Mouse (Mus musculus): Measurements from ENCODE around the gene Ube2r2. TPM values are rescaled to one million over a fixed set of nuclear protein-coding genes. Genes with fewer than 3 reads are reported as not detected.

Ube2r2 gene
- polyA plus RNA-seq (2014; fragmentation: Nextera tagmentation; extraction: Ambion mirVana): 57.5 and 70.7 TPM in 2 replicates

DNA sequence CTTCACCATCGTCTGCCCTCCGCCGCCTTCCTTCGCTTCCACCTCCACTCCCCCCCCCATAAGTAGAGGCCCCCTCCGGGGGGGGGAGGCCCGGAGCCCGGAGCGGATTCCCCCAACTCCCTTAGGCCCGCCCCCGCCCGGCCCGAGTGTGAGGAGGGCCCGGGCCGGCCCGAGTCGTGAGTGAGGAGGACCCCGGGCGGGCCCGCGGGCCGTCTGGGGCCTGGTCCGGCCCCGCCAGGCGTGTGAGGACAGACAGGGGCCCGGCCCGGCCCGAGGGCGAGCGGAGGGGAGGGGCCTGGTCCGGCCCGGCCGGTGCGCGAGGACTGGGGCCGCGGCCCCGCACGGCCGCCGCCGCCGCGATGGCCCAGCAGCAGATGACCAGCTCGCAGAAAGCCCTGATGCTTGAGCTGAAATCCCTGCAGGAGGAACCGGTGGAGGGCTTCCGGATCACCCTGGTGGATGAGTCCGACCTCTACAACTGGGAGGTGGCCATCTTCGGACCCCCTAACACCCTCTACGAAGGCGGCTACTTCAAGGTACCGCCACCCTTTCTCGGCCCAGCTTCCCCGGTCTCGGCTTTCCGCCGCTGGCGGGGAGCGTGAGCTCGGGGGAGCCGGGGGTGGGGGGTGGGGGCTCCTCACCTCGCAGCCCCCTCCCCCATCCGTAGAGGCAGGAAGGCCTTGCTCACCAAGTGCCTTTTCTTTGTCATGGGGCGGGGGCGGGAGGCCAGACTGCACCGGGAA is at the start of gene Ube2r2:
Ube2r2 (plus strand) TSS at position 33 of the 743 bp plus-strand sequence.
- H3K27me3 ChIP-seq (ENCODE audit: control insufficient read depth, insufficient read depth, low read length): no peaks in the 10 kb centered on the region
- ATAC-seq (ENCODE audit: low read depth): peak; percentile 80
- no peaks in the 10 kb centered on the region for H3K36me3 ChIP-seq (ENCODE audit: control insufficient read depth, insufficient read depth, low read length)
- H3K4me1 ChIP-seq (ENCODE audit: control insufficient read depth, insufficient read depth, low read length): peaks cover 17% of the 10 kb centered on the region
- under 1% methylated on average over 59 of the region's 65 CpGs for WGBS
- H3K27ac ChIP-seq (ENCODE audit: low read depth, low read length): peak within 1 kb of the TSS; percentile 99
- H3K4me3 ChIP-seq (ENCODE audit: low read depth, low read length): peak within 1 kb of the TSS; percentile 97
- peak within 1 kb of the TSS; percentile 63 for H3K4me2 ChIP-seq (ENCODE audit: low read depth, low read length)
- H3K9me3 ChIP-seq (ENCODE audit: control insufficient read depth, low read length): no peaks in the 10 kb centered on the region
- H3K9ac ChIP-seq (replicated peaks; ENCODE audit: low read depth, low read length): peak within 1 kb of the TSS; percentile 99

- ATAC-seq (ENCODE audit: low read depth): no peak
- Histone ChIP-seq H3K4me3 (ENCODE audit: low read depth, low read length) (no peak overlapping the region), H3K4me2 (ENCODE audit: low read depth, low read length) (no peak overlapping the region), H3K9ac (replicated peaks; ENCODE audit: low read depth, low read length) (no peak overlapping the region), H3K27me3 (ENCODE audit: control insufficient read depth, insufficient read depth, low read length) (no peaks in the 10 kb centered on the region), H3K27ac (ENCODE audit: low read depth, low read length) (no peak overlapping the region), H3K4me1 (ENCODE audit: control insufficient read depth, insufficient read depth, low read length) (no peaks in the 10 kb centered on the region), H3K36me3 (ENCODE audit: control insufficient read depth, insufficient read depth, low read length) (no peaks in the 10 kb centered on the region), H3K9me3 (ENCODE audit: control insufficient read depth, low read length) (no peaks in the 10 kb centered on the region)
- 81% methylated on average over 9 of the region's 9 CpGs for WGBS
Measured at GRCm38 (mm10) chr4:41086947-41087346, 48.6 kb upstream of the Ube2r2 start.

DNA sequence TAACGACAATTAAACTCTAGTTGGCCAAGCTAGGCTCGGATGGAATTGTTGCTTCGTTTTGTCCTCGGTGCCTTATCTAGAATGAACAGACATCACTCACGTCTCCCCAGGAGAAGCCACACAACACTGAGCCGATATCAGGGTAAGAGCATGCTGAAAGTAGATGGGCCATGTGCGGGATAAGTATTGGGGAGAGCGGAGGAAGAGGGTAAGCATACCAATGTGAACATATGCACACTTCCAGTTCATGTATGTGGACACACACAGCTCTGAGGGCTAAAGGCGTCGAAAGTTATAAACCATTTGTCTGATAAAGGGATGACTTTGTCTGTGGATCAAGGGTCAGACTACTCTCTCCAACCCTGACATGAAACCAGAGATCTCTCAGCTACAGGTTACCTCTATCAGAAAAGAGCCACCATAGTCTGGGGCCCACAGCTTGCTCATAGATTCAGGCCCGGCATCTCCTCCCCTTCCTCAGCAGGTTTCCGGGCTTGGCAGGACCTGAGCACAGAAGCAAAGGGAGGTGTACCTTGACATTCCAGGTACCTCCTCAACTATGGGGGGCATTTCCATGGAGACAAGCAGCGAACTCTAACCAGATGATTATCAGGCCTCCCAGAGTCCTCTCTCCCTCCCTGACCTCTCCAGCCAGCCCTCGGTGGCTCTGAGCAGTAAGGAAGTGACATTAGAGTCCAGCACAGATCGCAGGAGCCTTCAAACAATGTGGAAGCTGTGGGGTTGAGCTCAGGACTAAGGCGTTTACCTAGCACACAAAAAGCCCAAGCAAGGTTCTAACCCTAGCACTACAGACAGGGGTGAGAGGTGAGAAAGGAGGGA is 47.9 kb upstream of the Ube2r2 start:
- Histone ChIP-seq H3K36me3 (ENCODE audit: control insufficient read depth, insufficient read depth, low read length) (no peaks in the 10 kb centered on the region), H3K4me1 (ENCODE audit: control insufficient read depth, insufficient read depth, low read length) (no peaks in the 10 kb centered on the region), H3K27ac (ENCODE audit: low read depth, low read length) (no peak overlapping the region), H3K9me3 (ENCODE audit: control insufficient read depth, low read length) (no peaks in the 10 kb centered on the region), H3K4me3 (ENCODE audit: low read depth, low read length) (no peak overlapping the region), H3K27me3 (ENCODE audit: control insufficient read depth, insufficient read depth, low read length) (no peaks in the 10 kb centered on the region), H3K4me2 (ENCODE audit: low read depth, low read length) (no peak overlapping the region), H3K9ac (replicated peaks; ENCODE audit: low read depth, low read length) (no peak overlapping the region)
- ATAC-seq (ENCODE audit: low read depth): no peak
- WGBS: 85% methylated on average over 16 of the region's 16 CpGs

DNA sequence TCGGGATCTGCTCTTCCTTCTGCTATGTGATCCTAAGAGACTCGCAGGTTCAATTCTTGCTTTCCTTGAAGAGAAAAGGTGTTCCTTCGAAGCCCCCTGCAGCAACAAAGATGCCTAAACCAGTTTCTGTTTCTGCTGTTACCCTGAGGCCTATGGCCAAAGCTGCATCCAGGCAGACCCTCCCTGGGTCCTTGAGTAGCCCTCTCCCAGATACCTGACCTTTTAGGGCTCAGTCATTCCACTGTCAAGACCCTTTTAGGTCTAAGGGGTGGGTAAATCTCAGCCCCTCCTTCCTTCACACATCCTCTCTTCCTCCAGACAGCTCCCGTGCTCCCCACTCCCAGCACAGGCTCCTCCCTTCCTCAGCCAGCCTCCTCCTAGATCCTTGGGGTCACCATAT is 46.4 kb upstream of the Ube2r2 start:
- ATAC-seq (ENCODE audit: low read depth): no peak
- Histone ChIP-seq H3K4me3 (ENCODE audit: low read depth, low read length) (no peak overlapping the region), H3K27me3 (ENCODE audit: control insufficient read depth, insufficient read depth, low read length) (no peaks in the 10 kb centered on the region), H3K9ac (replicated peaks; ENCODE audit: low read depth, low read length) (no peak overlapping the region), H3K27ac (ENCODE audit: low read depth, low read length) (no peak overlapping the region), H3K4me2 (ENCODE audit: low read depth, low read length) (no peak overlapping the region), H3K36me3 (ENCODE audit: control insufficient read depth, insufficient read depth, low read length) (no peaks in the 10 kb centered on the region), H3K9me3 (ENCODE audit: control insufficient read depth, low read length) (no peaks in the 10 kb centered on the region), H3K4me1 (ENCODE audit: control insufficient read depth, insufficient read depth, low read length) (no peaks in the 10 kb centered on the region)
- 85% methylated on average over 4 of the region's 4 CpGs for WGBS

DNA sequence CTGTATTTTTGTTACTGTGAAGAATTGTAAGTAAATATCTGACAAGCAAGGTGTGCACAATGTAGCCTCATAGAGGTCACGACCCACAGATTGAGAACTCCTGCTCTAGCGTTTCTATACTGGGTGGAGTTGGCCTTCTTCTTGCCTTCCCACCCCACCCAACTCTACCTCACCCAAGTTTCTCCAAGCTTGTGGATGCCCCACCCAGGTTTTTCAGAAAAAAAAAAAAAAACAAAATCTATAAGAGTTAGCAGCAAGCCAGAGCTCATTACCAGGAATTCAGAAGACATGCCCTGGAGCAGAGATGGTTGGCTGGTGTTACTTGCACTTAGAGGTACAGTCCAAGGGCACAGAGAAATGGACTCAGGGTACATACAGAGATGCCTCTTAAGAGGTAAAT is 45.8 kb upstream of the Ube2r2 start:
- Histone ChIP-seq H3K9ac (replicated peaks; ENCODE audit: low read depth, low read length) (no peak overlapping the region), H3K4me1 (ENCODE audit: control insufficient read depth, insufficient read depth, low read length) (no peaks in the 10 kb centered on the region), H3K4me3 (ENCODE audit: low read depth, low read length) (no peak overlapping the region), H3K27ac (ENCODE audit: low read depth, low read length) (no peak overlapping the region), H3K4me2 (ENCODE audit: low read depth, low read length) (no peak overlapping the region), H3K27me3 (ENCODE audit: control insufficient read depth, insufficient read depth, low read length) (no peaks in the 10 kb centered on the region), H3K9me3 (ENCODE audit: control insufficient read depth, low read length) (no peaks in the 10 kb centered on the region), H3K36me3 (ENCODE audit: control insufficient read depth, insufficient read depth, low read length) (no peaks in the 10 kb centered on the region)
- 92% methylated on average over 2 of the region's 2 CpGs for WGBS
- no peak for ATAC-seq (ENCODE audit: low read depth)

- H3K4me3 ChIP-seq (ENCODE audit: low read depth, low read length): no peak overlapping the region
- no peaks in the 10 kb centered on the region for H3K36me3 ChIP-seq (ENCODE audit: control insufficient read depth, insufficient read depth, low read length)
- ATAC-seq (ENCODE audit: low read depth): no peak
- no peak overlapping the region for H3K9ac ChIP-seq (replicated peaks; ENCODE audit: low read depth, low read length)
- no peaks in the 10 kb centered on the region for H3K9me3 ChIP-seq (ENCODE audit: control insufficient read depth, low read length)
- no peaks in the 10 kb centered on the region for H3K27me3 ChIP-seq (ENCODE audit: control insufficient read depth, insufficient read depth, low read length)
- 67% methylated on average over 3 of the region's 3 CpGs for WGBS
- no peak overlapping the region for H3K4me2 ChIP-seq (ENCODE audit: low read depth, low read length)
- H3K27ac ChIP-seq (ENCODE audit: low read depth, low read length): no peak overlapping the region
- H3K4me1 ChIP-seq (ENCODE audit: control insufficient read depth, insufficient read depth, low read length): no peaks in the 10 kb centered on the region
Measured at GRCm38 (mm10) chr4:41091391-41091790, 44.2 kb upstream of the Ube2r2 start.

DNA sequence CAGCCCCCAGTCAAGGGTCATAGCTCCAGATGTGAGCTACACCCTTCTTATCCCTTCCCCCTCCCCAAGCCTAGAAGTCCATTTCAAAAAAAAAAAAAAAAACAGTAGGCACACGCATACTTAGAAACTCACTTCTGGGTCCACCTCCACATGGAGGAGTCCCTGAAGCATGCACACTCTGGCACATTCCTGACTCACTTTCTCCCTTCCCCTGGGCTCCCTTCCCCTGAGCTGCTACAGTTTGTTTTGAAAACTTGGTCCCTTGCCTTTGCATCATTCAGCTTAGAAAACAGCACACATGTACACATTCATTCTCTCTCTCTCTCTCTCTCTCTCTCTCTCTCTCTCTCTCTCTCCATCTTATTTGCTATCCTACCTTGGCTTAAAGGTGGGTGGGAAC is 42.6 kb upstream of the Ube2r2 start:
- H3K27ac ChIP-seq (ENCODE audit: low read depth, low read length): no peak overlapping the region
- no peaks in the 10 kb centered on the region for H3K9me3 ChIP-seq (ENCODE audit: control insufficient read depth, low read length)
- H3K9ac ChIP-seq (replicated peaks; ENCODE audit: low read depth, low read length): no peak overlapping the region
- no peak overlapping the region for H3K4me3 ChIP-seq (ENCODE audit: low read depth, low read length)
- H3K4me1 ChIP-seq (ENCODE audit: control insufficient read depth, insufficient read depth, low read length): no peaks in the 10 kb centered on the region
- H3K27me3 ChIP-seq (ENCODE audit: control insufficient read depth, insufficient read depth, low read length): peaks cover 8% of the 10 kb centered on the region
- no peaks in the 10 kb centered on the region for H3K36me3 ChIP-seq (ENCODE audit: control insufficient read depth, insufficient read depth, low read length)
- H3K4me2 ChIP-seq (ENCODE audit: low read depth, low read length): no peak overlapping the region
- WGBS: 92% methylated on average over 1 of the region's 1 CpGs
- no peak for ATAC-seq (ENCODE audit: low read depth)

GRCm38 (mm10) chr4:41094361-41094760 is 41.2 kb upstream of the Ube2r2 start:
- no peak overlapping the region for H3K27ac ChIP-seq (ENCODE audit: low read depth, low read length)
- H3K27me3 ChIP-seq (ENCODE audit: control insufficient read depth, insufficient read depth, low read length): peaks cover 14% of the 10 kb centered on the region
- 76% methylated on average over 9 of the region's 9 CpGs for WGBS

DNA sequence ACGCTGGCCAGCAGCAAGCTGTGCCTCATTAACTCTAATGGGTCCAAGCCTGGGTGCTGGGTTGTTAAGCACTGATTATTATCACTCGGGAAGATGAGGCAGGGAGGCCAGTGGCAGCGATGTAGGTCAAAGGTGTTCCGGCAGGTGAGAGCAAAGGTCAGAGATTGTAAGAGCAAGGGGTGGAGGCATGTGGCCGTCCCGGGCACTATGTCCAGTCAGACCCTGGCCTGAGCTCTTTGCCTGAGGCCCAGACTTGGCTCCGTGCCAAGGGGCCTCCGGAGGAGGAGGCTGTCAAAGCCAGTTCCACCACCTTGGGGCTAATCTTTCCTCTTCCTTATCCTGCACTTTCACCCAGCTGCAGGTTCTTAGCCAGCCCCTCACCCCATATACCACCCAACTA is 39.4 kb upstream of the Ube2r2 start:
- H3K4me3 ChIP-seq (ENCODE audit: low read depth, low read length): no peak overlapping the region
- no peak overlapping the region for H3K27ac ChIP-seq (ENCODE audit: low read depth, low read length)
- H3K4me2 ChIP-seq (ENCODE audit: low read depth, low read length): no peak overlapping the region
- 73% methylated on average over 8 of the region's 8 CpGs for WGBS
- H3K9ac ChIP-seq (replicated peaks; ENCODE audit: low read depth, low read length): no peak overlapping the region
- H3K36me3 ChIP-seq (ENCODE audit: control insufficient read depth, insufficient read depth, low read length): no peaks in the 10 kb centered on the region
- H3K4me1 ChIP-seq (ENCODE audit: control insufficient read depth, insufficient read depth, low read length): peaks cover 4% of the 10 kb centered on the region; the same call in 1 of the 2 replicates
- H3K9me3 ChIP-seq (ENCODE audit: control insufficient read depth, low read length): no peaks in the 10 kb centered on the region
- no peak for ATAC-seq (ENCODE audit: low read depth)
- peaks cover 14% of the 10 kb centered on the region for H3K27me3 ChIP-seq (ENCODE audit: control insufficient read depth, insufficient read depth, low read length)

More at GRCm38 (mm10) chr4:41094361-41094760, 41.2 kb upstream of the Ube2r2 start:
- H3K4me2 ChIP-seq (ENCODE audit: low read depth, low read length): no peak overlapping the region
- H3K4me3 ChIP-seq (ENCODE audit: low read depth, low read length): no peak overlapping the region
- peaks cover 4% of the 10 kb centered on the region; the same call in 1 of the 2 replicates for H3K4me1 ChIP-seq (ENCODE audit: control insufficient read depth, insufficient read depth, low read length)
- H3K9ac ChIP-seq (replicated peaks; ENCODE audit: low read depth, low read length): no peak overlapping the region
- H3K36me3 ChIP-seq (ENCODE audit: control insufficient read depth, insufficient read depth, low read length): no peaks in the 10 kb centered on the region
- no peak for ATAC-seq (ENCODE audit: low read depth)
- no peaks in the 10 kb centered on the region for H3K9me3 ChIP-seq (ENCODE audit: control insufficient read depth, low read length)

Measured in neural tube, embryonic 14.5 days (tissue).